Mouse (Mus musculus) embryo, embryonic 10 days (tissue): ENCODE data around the gene Zfp639.

Experiments used
- DNase-seq: peaks from one replicate; pipeline ENCODE4 v3.0.0-alpha.2; 2015; ENCODE audit warnings: low spot score

Zfp639 gene

DNA sequence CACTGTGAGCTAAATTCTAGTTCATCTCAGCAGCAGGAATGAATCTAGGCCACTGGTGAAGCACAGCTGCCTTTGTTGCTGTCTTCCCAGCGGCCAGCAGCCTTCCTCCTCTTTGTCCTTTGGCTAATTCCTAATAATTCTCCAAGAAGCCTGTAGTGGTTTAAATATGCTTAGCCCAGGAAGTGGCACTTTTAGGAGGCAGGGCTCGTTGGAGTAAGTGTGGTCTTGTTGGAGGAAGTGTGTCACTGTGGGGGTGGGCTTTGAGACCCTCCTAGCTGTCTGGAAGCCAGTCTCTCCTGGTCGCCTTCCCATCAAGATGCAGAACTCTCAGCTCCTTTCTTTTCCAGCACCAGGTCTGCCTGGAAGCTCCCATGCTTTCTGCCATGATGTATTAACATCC lies 4.2 kb upstream of the Zfp639 start:
- no peak for DNase-seq

DNA sequence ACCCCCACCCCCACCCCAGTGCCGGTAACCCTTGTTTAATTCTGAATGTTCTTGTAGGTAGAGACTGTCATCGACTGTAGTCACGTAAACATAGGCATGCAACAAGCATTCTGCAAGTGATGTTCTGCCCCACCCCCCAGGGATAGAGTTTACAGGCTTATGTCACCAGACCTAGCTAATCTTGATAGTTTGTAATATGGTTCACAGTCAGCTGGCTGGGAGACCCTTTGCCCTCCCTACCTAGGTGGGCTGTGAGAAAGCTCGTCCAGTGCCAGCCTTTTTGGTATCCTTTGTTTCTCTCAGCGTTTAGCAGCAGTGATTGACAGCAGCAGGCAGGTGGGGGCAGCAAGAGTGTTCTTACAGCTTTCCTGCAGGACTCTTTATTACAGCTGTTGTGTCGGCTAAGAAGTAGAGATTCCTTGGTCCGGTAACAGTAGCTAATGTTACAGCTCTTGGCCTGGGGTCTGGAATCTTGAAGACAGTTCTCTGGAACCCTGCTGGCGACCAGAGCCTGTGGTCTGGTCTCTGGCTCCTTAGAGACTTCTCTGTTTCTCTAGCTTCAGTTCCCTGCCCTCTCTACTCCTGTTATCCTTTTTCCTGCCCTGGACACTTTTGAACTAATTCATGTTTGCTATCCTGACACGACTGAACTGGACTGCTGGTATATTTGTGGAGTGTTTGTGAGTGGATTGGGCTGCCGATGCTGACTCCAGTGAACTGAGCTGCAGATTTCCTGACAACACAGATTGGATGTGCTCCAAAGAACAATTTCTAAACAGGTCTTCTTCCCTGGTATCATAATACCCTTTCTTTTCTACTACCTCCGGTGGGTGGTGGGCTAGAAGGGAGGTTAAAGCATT lies 3.5 kb upstream of the Zfp639 start:
- no peak for DNase-seq

DNA sequence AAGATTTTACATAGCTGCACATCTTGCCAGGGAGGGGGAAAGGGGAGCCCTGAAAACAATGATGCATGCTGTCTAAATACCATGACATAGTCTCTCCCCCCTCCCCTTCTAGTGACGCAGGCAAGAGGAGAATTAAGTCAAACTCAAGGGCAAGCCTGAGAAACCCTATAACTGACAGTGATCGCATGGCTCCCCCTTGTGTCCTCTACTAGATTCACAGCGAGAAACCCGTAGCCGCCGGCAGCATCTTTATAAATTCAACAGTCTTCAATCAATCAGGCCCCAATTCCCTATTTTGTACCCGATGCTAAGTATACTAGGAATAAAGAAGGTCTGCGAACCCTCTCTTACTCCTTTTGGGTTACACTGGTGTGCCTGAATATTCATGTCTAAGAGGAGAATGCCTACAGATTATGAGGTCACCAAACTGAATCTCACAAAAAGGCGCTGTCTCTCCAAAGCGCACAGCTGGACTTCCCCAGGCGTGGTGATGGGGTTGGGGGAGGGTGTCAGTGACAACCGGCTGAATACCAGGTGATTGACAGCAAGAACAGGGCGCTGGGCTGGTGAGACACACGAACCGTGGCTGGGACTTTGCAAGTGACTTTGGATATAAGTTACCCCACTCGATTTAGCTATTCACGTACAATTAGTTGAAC lies 1.3 kb upstream of the Zfp639 start:
- peak; percentile 88 for DNase-seq

- DNase-seq = peak; percentile 98
These were observed 524 bp downstream of the Zfp639 start for GRCm38 (mm10) chr3:32510375-32511190.

DNA sequence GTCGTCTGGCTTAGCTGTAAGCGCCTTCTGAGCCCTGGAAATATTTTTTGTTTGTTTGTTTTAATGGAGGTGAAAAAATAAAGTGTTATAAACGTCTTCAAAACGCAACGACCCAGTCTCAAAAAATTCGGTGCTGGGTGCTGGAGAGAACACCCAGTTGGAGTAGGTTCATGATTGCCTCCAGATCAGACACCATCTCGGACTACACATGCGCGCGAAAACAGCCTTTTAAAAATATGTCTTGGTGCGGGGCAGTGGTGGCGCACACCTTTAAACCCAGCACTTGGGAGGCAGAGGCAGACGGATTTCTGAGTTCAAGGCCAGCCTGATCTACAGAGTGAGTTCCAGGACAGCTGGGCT lies 1.1 kb downstream of the Zfp639 start:
- peak; percentile 33 for DNase-seq

GRCm38 (mm10) chr3:32512686-32513284 lies 2.7 kb downstream of the Zfp639 start:
- no peak for DNase-seq

DNA sequence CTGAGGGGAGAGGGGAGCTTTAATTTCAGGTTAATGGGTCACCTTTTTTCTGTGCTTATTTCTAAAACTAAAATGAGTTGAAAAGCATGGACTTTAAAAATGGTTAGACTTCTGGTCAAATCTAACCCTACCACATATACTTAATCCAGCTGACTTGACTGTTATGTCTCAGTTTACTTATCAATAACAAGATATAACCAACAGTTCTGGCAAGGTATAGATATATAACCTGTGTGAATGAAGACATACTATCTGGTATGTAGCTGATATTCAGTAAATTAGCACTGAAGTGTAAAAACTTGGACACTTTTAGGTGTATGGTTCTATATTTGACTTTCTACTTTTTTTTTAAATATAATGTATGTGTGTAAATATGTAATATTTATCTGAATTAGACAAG lies 3.5 kb downstream of the Zfp639 start:
- DNase-seq = no peak

- no peak for DNase-seq
These were observed 17.1 kb downstream of the Zfp639 start for GRCm38 (mm10) chr3:32527181-32527580.

GRCm38 (mm10) chr3:32529303-32529898 lies 19.3 kb downstream of the Zfp639 start, which contains the start of gene Mfn1:
Gene Mfn1, plus strand, starts transcription at chr3:32529465.
- DNase-seq = peak; percentile 90

- DNase-seq = peak; percentile 13
These were observed 20.0 kb downstream of the Zfp639 start for GRCm38 (mm10) chr3:32530041-32530440.

GRCm38 (mm10) chr3:32535692-32536091 lies 25.6 kb downstream of the Zfp639 start:
- DNase-seq = no peak

GRCm38 (mm10) chr3:32537556-32537955 lies 27.5 kb downstream of the Zfp639 start:
- no peak for DNase-seq

DNA sequence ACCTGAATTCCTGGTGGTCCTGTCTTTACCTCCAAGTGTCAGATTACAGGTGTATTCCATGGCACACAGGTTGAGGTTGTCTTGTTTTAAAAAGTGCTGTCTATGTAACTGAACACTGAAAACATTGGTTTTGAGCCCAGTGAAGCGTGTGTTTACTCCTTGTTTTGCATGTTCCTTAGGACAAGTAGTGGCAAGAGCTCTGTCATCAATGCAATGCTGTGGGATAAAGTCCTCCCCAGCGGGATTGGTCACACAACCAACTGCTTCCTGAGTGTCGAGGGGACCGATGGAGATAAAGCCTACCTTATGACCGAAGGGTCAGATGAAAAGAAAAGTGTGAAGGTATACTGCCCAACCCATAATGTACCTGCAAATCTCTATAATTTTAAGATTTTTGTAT lies 28.0 kb downstream of the Zfp639 start:
- no peak for DNase-seq

DNA sequence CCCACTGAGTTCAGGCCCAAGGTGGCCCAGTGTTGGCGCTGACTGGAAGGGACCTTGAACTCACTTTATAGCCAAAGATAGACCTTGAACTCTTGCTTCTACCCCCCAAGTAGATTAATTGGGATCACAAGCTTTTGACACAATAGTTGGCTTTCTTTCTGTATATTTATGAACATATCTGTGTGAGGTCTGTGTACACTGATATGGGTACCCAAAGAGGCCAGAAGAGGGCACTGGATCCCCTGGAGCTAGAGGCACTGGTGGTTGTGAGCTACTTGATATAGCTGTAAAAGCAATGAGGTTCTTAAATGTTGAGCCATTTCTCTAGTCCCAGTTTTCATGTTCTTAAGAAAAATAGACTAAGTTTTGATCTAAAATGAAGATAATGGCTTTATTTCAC lies 43.0 kb downstream of the Zfp639 start:
- DNase-seq = no peak

DNA sequence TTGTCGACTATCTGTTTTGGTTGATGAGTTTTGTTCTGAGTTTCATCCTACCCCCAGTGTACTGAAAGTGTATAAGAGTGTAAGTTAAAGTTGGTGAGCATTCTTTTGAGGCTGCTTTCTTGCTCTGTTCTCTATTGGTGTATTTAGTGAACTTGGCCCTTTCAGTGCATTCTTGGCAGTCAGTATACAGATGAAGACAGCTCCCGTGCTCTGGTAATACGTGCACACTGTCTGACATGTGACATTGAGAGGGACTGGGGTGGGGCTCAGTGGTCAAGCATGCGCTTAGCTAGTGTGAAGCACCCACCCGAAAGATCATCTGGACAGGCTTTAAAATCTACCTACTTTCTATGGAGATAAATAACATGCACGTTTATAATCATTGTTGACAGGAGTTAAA lies 53.3 kb downstream of the Zfp639 start:
- DNase-seq = no peak
